Mouse (Mus musculus): ENCODE measurements around the gene Kcnj4.
A peak's percentile ranks its signal among the peaks of the same experiment; 100 is the strongest.

The Kcnj4 gene

DNA sequence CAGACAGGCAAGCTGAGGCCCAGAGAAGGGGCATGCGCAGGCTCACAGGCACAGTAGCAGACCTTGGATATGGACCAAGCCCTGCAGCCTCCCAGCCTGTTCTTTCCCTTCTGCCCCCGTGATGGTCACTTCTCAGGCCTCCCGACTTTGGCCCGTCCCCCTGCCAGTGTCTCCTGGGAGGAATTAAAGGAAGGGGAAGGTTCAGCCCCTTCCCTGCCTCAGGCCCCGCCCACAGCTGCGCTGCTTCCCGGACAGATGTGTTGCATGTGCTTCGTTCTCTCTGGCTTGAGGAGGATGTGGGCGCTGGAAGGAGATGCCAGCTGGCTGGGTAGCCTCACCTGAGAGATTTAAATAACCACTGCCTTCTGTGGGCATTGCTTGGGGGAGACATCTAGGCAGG is 8.9 kb upstream of the Kcnj4 start:
- no peak for ATAC-seq (ENCODE audit: insufficient number of reproducible peaks, low FRiP score, low TSS enrichment)

- peak; percentile 45; the same call in 1 of the 2 replicates for ATAC-seq (ENCODE audit: insufficient number of reproducible peaks, low FRiP score, low TSS enrichment)
Observed at GRCm38 (mm10) chr15:79511553-79512320, 6.7 kb upstream of the Kcnj4 start.

- ATAC-seq (ENCODE audit: insufficient number of reproducible peaks, low FRiP score, low TSS enrichment), result no peak
Observed at GRCm38 (mm10) chr15:79510425-79510824, 5.4 kb upstream of the Kcnj4 start.

DNA sequence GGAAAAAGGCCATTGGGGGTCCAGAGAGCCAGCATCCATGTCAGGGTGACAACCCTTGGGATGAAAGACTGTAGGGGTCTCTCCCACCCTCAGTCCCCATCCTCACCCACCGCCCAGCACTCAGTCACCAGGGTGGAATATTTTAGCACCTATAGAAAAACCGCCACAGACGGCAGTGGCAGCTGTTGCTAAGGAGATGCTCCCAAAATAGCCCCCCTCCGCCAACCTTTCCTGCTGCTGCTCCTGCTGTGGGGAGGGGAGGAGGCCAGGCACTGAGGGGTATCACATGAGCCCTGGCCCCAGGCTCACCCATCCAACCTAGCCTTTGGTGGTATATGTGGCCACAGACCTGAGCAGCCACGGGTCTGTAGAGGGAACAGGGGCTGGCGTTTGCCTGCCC is 5.0 kb upstream of the Kcnj4 start:
- no peak for ATAC-seq (ENCODE audit: insufficient number of reproducible peaks, low FRiP score, low TSS enrichment)

- ATAC-seq (ENCODE audit: insufficient number of reproducible peaks, low FRiP score, low TSS enrichment), result no peak
Observed at GRCm38 (mm10) chr15:79507055-79507828, 2.2 kb upstream of the Kcnj4 start.

DNA sequence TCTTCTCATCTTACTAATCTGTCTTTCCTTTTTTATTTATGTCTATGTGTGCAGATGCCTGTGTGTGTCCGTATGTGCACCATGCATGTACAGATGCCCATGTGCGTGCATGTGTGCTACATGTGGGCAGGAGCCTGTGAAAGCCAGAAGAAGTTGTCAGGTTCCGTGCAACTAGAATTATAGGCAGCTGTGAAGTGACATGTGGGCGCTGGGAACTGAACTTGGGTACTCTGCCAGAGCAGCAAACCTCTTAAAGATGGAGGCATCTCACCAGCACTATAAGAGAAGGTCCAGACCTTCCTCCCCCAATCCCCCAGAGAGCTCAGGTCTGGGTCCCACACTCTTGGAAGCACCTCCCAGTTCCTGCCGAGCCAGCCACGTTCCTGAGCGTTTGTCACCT is 1.4 kb upstream of the Kcnj4 start:
- ATAC-seq (ENCODE audit: insufficient number of reproducible peaks, low FRiP score, low TSS enrichment), result no peak

- ATAC-seq (ENCODE audit: insufficient number of reproducible peaks, low FRiP score, low TSS enrichment), result no peak
Observed at GRCm38 (mm10) chr15:79505616-79506283, 709 bp upstream of the Kcnj4 start.

GRCm38 (mm10) chr15:79503438-79503837 is 1.6 kb downstream of the Kcnj4 start:
- no peak for ATAC-seq (ENCODE audit: insufficient number of reproducible peaks, low FRiP score, low TSS enrichment)

DNA sequence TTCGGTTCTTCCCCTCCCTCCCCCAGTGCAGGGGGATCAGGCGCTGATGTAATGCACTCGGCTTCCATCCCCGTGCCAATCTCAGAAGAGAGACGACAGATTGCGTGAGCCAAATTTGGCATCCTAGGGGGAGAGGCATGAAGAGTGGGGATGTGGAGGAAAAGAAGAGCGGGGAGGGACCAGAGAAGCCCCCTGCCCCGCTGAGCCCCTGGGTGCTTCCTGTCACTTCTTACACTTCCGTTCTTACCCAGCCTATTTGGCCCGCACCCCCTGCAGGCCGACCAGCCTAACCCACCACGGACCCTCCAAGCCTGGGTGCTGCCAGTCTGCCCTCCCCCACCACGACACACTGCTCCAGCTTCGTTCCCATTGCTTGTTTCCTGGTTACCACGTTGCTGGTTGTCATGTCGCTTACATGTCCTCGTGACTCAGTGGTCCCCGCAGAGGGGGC is 2.1 kb downstream of the Kcnj4 start:
- ATAC-seq (ENCODE audit: insufficient number of reproducible peaks, low FRiP score, low TSS enrichment), result no peak

DNA sequence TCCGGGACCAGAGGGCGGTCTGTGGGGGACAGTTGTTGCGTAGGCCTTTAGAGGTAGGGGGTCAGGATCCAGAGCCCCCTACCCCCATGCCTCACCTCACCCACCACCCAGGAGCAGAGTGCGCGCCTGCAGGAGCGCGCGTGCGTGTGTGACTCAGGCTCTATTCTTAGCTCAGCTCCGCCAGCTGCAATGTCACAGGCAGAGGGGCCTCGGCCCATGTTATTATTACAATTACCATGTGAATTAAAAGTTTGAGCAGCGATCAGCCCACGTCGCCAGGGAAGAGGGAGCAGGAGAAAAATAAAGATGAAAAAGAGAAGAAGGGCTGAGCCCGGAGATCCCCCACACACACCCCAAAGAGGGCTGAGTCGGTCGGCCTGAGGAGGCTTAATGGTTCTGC is 4.9 kb downstream of the Kcnj4 start:
- no peak for ATAC-seq (ENCODE audit: insufficient number of reproducible peaks, low FRiP score, low TSS enrichment)

- no peak for ATAC-seq (ENCODE audit: insufficient number of reproducible peaks, low FRiP score, low TSS enrichment)
Observed at GRCm38 (mm10) chr15:79493527-79493926, 11.5 kb downstream of the Kcnj4 start.

GRCm38 (mm10) chr15:79489463-79489862 is 15.6 kb downstream of the Kcnj4 start:
- ATAC-seq (ENCODE audit: insufficient number of reproducible peaks, low FRiP score, low TSS enrichment), result no peak

- no peak for ATAC-seq (ENCODE audit: insufficient number of reproducible peaks, low FRiP score, low TSS enrichment)
Observed at GRCm38 (mm10) chr15:79481181-79481688, 23.8 kb downstream of the Kcnj4 start.

GRCm38 (mm10) chr15:79477227-79477626 is 27.8 kb downstream of the Kcnj4 start:
- no peak for ATAC-seq (ENCODE audit: insufficient number of reproducible peaks, low FRiP score, low TSS enrichment)

DNA sequence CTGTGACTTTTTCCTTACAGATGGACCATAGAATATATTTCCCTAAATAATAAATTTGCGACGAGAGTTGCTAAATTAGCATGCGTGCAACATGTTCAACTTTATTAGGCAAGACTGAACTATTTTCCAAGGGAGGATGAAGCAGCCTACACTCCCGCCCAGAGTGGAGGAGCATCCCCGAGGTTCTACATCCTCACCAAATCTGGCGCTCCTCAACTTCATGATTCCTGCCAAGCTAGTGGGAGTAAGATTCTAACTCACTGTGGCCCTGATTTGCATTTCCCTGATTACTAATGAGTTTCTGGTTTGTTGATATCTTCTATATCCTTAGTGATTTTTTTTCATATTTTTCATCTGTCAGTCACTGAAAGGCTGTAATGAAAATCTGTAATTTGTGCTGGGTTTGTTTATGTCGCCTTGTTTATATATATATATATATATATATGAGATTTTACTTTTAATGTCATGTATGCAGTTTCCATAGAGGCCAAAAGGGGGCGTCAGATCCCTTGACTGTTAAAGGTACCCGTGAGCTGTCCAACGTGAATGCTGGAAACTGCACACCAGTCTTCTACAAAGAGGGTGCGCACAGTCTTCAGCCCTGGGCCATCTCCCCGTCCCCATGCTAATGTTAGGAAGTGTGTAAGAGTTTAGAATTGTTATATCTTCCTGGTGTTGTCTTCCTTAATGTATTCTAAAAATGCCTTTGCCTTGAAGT is 31.2 kb downstream of the Kcnj4 start:
- ATAC-seq (ENCODE audit: insufficient number of reproducible peaks, low FRiP score, low TSS enrichment), result no peak

DNA sequence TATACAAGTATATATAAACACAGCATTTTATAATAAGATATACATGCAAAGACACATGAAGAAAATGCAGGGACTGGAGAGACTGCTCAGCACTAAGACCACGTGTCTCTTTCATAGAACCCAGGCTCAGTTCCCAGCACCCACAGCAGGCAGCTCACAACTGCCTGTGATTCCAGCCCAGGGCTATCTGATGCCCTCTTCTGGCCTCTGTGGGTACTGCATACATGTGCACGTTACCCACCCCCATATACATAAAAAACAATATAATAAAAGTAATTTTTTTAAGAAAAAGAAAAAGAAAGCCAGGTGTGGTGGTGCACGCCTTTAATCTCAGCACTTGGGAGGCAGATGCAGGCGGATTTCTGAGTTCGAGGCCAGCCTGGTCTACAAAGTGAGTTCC is 32.0 kb downstream of the Kcnj4 start:
- ATAC-seq (ENCODE audit: insufficient number of reproducible peaks, low FRiP score, low TSS enrichment), result no peak

GRCm38 (mm10) chr15:79471095-79471494 is 33.9 kb downstream of the Kcnj4 start:
- ATAC-seq (ENCODE audit: insufficient number of reproducible peaks, low FRiP score, low TSS enrichment), result no peak

DNA sequence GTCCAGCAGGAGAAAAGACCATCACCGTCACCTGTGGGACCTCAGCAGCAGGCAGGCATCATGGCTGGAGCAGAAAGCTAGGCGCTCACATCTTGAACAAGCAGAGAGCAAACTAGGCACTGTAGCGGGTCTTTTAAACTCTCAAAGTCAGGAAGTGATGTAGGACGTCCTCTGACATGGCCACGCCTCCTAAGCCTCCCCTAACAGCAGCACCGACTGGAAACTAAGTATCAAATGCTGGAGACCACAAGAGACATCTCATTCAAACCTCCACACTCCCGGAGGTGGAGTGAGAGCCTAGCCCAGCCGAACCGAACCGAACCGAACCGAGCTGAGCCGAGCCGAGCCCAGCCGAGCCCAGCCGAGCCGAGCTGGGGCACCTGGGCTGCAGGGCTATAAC is 34.5 kb downstream of the Kcnj4 start:
- ATAC-seq (ENCODE audit: insufficient number of reproducible peaks, low FRiP score, low TSS enrichment), result no peak

GRCm38 (mm10) chr15:79469577-79469976 is 35.5 kb downstream of the Kcnj4 start:
- no peak for ATAC-seq (ENCODE audit: insufficient number of reproducible peaks, low FRiP score, low TSS enrichment)

DNA sequence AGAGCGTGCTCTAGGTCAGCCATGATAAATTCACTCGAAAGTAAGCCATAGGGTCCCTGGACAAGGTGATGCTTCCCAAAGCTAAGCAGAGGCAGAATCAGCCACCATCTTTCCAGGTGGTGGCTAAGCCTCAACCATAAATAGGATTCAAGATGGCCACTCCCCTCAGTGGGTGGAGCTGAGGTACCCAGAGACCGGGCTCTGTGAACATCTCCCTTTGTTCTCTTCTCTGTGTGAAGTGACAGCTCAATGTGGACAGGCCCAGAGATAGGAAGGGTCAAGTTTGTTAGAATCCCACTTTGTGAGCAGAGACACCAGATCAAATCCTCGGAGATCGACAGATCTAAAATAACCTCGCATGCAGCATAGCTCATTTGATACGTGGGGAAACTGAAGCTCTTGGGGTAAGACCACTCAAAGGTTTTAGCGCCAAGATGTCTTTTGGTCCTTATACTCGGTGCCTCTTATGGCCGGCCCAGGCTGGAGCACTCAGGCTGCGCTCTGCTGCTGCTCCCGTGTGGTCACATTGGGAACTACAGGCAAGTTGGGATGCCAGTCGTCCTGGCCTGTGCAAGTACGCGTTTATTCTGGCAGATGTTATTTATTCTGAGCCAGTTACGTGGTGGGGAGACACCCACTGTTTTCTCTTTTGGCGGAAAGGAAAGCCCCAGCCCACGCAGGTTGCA is 38.3 kb downstream of the Kcnj4 start:
- ATAC-seq (ENCODE audit: insufficient number of reproducible peaks, low FRiP score, low TSS enrichment), result peak; percentile 72; the same call in 1 of the 2 replicates
